In genomic region chr3:60126564-60126963, GRCm38 (mm10) we compare ENCODE assay signal across 42 mouse cellular contexts. TPM values are rescaled to one million over a fixed set of nuclear protein-coding genes. Genes with fewer than 3 reads are reported as not detected.
"Had no signal": no experiment of that assay in that cellular context is flagged by ENCODE, and none has a peak within 500 bp of the region (broad histone marks: within the 10 kb centered on the region; RNA-seq: fewer than 3 reads in every experiment).

No protein-coding gene starts in this region.

- H3K36me3 ChIP-seq: heart, embryonic 10.5 days; heart, embryonic 12.5 days; heart, embryonic 13.5 days; heart, embryonic 15.5 days; hindbrain, embryonic 10.5 days; hindbrain, embryonic 12.5 days; hindbrain, embryonic 13.5 days; hindbrain, embryonic 15.5 days; intestine, embryonic 15.5 days; kidney, embryonic 15.5 days had no signal

- H3K4me1 ChIP-seq: heart, embryonic 15.5 days; hindbrain, embryonic 10.5 days; hindbrain, embryonic 12.5 days; hindbrain, embryonic 13.5 days; hindbrain, embryonic 15.5 days; kidney, embryonic 15.5 days had no signal

- H3K4me3 ChIP-seq: heart, embryonic 10.5 days; heart, embryonic 12.5 days; heart, embryonic 13.5 days; heart, embryonic 15.5 days; hindbrain, embryonic 10.5 days; hindbrain, embryonic 12.5 days; hindbrain, embryonic 13.5 days; hindbrain, embryonic 15.5 days; intestine, embryonic 15.5 days; kidney, embryonic 15.5 days; layer of hippocampus, adult 2 months; left cerebral cortex, adult 2 months had no signal

- H3K27me3 ChIP-seq: heart, embryonic 12.5 days; heart, embryonic 13.5 days; heart, embryonic 15.5 days; hindbrain, embryonic 12.5 days; hindbrain, embryonic 13.5 days; hindbrain, embryonic 15.5 days; intestine, embryonic 15.5 days; kidney, embryonic 15.5 days had no signal

- H3K27ac ChIP-seq: heart, embryonic 10.5 days; heart, embryonic 13.5 days; heart, embryonic 15.5 days; hindbrain, embryonic 10.5 days; hindbrain, embryonic 12.5 days; hindbrain, embryonic 13.5 days; hindbrain, embryonic 14.5 days; hindbrain, embryonic 15.5 days; hindbrain, postnatal 0 days; intestine, embryonic 15.5 days; kidney, embryonic 15.5 days; kidney, postnatal 0 days; layer of hippocampus, adult 2 months; left cerebral cortex, adult 2 months had no signal

- H3K9me3 ChIP-seq: heart, embryonic 10.5 days; heart, embryonic 12.5 days; heart, embryonic 13.5 days; heart, embryonic 15.5 days; hindbrain, embryonic 10.5 days; hindbrain, embryonic 12.5 days; hindbrain, embryonic 13.5 days; hindbrain, embryonic 15.5 days; intestine, embryonic 15.5 days; kidney, embryonic 15.5 days had no signal

- DNase-seq: heart, postnatal 10 days; heart, postnatal 14 days; heart, postnatal 36 days; heart, postnatal 4 days; kidney, adult 11 months; kidney, adult 18-20 months; kidney, adult 2 months; kidney, adult 8-10 months; kidney, adult 9 months; kidney, postnatal 10 days; kidney, postnatal 14 days; kidney, postnatal 25 days; kidney, postnatal 36 days; kidney, postnatal 4 days; layer of hippocampus, adult 9-11 months; layer of hippocampus, postnatal 36 days had no signal

- H3K9ac ChIP-seq: heart, embryonic 12.5 days; heart, embryonic 13.5 days; heart, embryonic 15.5 days; hindbrain, embryonic 12.5 days; hindbrain, embryonic 13.5 days; hindbrain, embryonic 14.5 days; hindbrain, embryonic 15.5 days; intestine, embryonic 15.5 days; kidney, embryonic 15.5 days had no signal

- H3K4me2 ChIP-seq: heart, embryonic 11.5 days; heart, embryonic 12.5 days; heart, embryonic 13.5 days; heart, embryonic 15.5 days; hindbrain, embryonic 12.5 days; hindbrain, embryonic 13.5 days; hindbrain, embryonic 14.5 days; hindbrain, embryonic 15.5 days; intestine, embryonic 15.5 days; kidney, embryonic 15.5 days had no signal

RNA-seq across cellular contexts. Expression of gene Sucnr1, which starts 44.9 kb away (rescaled TPM):
- total RNA-seq: heart, postnatal 14 days; heart, postnatal 25 days; heart, postnatal 36 days; heart, postnatal 4 days; hematopoietic stem cell, adult 5-6 weeks; hindbrain, postnatal 0 days; layer of hippocampus, adult 18-20 months; layer of hippocampus, adult 2 months; layer of hippocampus, adult 8-10 months; layer of hippocampus, postnatal 10 days; layer of hippocampus, postnatal 14 days; layer of hippocampus, postnatal 36 days; left cerebral cortex, adult 18-20 months; left cerebral cortex, adult 2 months had no signal
- polyA plus RNA-seq: heart, embryonic 10.5 days; heart, embryonic 11.5 days; heart, embryonic 12.5 days; heart, embryonic 13.5 days; heart, postnatal 0 days; hindbrain, embryonic 12.5 days; hindbrain, embryonic 13.5 days; hindbrain, embryonic 14.5 days; hindbrain, embryonic 15.5 days; hindbrain, embryonic 16.5 days; inflammation-experienced regulatory T-cells, adult 6 months had no signal
